Mouse (Mus musculus) cerebellum, adult 9-11 months (tissue): ENCODE results near the gene Slitrk4.

ENCODE experiments used
- DNase-seq: peaks from one replicate; pipeline ENCODE4 v3.0.0; 2022

Slitrk4 gene

DNA sequence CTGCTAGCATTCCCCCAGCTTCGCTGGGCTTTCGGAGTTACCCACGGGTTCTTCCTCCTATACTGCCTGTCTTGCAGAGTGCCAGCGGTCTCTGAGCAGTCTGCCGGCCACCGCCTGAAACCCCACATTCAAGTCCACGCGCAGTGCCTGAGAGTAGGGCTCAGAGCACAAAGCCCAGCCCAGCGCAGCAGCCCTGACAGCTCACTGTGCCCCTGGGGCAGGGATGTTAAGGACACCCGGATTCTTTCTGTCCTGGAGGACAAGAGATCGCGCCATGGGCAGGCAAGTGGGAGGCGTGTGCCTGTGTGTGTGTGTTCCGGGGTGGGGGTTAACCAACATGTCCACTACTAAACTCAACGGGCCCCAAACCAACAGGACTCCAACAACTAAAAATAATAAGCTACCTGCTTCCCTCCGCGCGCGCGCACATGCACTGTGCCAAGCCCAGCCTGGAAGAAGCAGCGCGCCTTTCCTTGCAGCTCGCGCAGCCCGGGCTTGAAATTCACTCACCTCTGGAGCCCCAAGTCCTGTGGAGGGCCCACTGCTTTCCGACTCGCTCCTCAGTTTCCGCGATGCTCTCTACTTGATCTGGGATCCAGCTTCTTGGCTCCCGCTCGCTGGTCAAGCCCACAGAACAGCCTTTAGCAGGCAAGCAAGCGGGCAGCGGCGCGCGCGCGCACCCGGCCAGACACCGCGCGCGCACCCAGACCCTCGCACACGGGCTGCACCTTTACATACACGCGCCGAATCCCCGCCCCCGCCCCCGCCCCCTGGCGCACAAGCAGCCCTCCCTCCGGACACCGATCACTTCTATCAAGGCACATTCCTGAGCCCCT lies at the start of gene Slitrk4:
Gene Slitrk4, minus strand, starts transcription at position 707 of the 836 bp plus-strand sequence.
- peak; percentile 67 for DNase-seq

DNA sequence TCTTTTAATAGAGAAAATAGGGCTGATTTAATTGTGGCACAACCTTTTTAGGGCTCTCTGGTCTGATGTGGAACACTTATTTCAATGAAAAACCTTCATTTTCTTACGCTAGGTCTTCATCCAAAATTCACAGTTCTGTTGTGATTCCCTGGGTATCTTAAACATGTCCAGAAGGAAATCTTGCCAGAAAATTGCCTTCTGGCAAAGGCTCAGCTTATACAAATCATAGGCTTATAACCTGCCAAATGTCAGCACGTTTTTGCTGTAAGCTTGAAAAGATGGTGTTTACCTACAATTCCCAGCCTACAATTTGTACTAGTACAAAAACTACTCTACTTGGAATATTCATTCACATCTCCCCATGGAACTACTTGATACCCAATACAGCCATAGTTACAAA lies 42.7 kb upstream of the Slitrk4 start:
- peak; percentile 35 for DNase-seq

DNA sequence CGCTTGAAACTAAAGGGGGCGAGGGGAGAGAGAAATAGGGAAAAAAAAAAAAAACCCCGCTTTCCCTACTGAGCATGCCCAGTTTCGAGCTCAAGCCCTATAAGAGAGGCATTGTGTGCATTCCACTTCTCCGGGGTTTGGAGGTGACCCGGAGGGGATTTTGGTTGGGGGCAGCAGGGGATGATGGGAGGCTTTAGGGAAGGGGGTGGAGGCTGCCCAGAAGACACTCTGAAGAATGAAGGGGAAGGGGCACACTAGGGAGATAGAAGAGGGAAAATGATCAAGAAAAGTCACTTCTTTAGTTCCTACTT lies 1.1 kb upstream of the Slitrk4 start:
- DNase-seq, result peak; percentile 27

GRCm38 (mm10) chrX:64277126-64277990 lies 562 bp upstream of the Slitrk4 start:
- peak; percentile 59 for DNase-seq

DNA sequence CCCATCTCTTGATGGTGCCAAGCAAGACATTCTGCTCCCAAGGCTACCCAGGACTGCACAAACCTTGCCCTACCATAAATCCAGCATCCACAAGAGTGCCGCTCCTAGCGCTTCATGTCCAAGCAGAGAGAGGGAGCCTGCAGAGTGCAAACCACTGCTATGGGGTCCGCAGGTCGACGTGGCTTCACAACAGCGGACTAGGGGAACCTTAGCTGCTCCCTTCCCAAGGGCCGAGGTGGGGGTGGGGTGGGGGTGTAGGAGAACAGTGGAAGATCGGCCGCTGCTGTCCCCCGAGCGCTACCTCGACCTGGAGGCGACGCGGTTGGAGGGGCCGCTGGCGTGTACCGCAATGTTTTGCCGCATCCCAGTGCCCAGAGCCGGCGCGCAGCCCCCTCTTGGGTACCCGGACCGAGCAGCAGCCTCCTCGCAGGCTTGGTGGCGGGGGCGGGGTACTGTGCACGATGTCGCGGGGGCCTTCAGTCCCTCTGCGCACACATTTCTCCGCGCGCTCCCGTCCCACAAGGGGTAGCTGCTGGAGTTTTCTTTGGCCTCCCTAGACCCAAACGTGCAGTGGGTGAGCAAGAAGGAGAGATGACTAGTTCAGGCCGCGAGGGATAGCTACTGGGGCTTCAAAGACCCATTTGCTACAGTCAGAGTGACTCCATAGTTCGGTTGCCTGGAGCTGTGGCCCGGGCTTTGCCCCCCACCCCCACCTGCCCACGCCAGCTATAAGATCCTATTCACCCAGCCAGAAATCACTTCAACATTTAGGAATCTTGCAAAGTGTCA lies 1.1 kb downstream of the Slitrk4 start:
- DNase-seq, result peak; percentile 55

DNA sequence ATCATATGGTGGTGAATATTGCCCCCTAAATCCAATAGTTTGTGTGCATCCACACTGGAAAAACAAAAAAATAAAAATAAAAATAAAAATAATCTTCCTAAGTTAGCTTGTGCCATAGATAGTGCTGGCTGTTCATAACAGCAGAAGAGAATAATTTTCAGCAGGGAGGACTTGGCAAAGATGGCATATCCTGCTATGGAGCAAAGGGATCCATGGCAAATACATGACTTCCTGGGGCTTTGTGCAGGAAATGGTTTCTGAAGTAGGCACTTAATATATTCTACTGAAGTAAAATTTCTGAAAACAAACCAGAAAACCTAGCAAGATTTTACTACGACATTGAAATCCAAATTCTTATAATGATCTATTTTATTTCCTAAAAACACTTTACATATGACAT lies 13.3 kb downstream of the Slitrk4 start:
- DNase-seq, result peak; percentile 43
